Mouse (Mus musculus) T-cell, adult 2 months (primary cell): ENCODE measurements around the gene Brsk1.
A peak's percentile ranks its signal among the peaks of the same experiment; 100 is the strongest.

Experiments used
- DNase-seq: peaks from one replicate; pipeline ENCODE4 v3.0.0; 2022; ENCODE audit warnings: low spot score

Gene Brsk1

GRCm38 (mm10) chr7:4669156-4669555 is 21.2 kb upstream of the Brsk1 start:
- DNase-seq: no peak

DNA sequence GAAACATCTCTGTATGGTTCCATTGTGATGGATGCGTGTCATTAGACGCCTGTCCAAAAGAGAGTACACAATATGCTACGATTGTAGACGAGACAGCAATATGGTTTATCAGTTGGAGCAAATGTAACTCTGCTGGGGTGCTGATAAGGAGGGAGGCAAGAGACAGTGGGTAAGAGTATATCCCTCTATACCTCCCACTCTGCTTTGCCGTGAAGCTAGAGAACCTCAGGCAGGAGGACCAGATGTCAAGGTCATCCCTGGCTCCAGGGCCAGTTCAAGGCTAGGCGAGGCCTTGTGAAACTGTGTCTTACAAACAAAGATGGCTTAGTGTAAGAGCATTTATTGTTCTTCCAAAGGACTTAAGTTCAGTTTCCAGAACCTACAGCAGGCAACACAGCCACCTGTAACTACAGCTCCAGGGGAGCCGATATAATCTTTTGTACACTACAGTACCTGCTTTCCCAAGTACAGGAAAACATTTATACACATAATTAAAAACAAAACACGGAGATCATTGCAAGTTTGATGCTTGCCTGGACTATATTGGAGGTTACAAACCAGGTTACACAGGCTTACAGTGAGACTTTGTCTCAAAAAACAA is 19.6 kb upstream of the Brsk1 start:
- DNase-seq: no peak

GRCm38 (mm10) chr7:4671956-4672355 is 18.4 kb upstream of the Brsk1 start:
- DNase-seq: no peak

GRCm38 (mm10) chr7:4674114-4674731 is 16.2 kb upstream of the Brsk1 start:
- DNase-seq: peak; percentile 37

DNA sequence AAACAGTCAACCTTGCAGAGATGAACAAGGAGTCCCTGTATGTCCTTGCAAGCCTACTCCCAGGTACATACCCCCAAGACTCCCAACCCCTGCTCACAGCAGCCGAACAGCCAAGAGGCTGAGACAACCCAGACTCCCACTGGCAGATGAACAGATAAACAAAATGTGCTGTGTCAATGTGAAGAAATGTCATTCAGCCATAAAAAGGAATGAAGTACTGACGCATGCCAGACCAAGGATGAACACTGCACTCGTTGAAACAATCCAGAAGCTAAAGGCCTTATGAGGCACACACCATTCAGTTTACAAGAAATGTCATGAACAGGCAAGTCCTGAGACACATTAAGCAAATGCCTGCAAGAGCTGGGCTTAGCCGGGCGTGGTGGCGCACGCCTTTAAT is 15.2 kb upstream of the Brsk1 start:
- DNase-seq: no peak

GRCm38 (mm10) chr7:4683307-4683706 is 7.1 kb upstream of the Brsk1 start:
- DNase-seq: no peak

DNA sequence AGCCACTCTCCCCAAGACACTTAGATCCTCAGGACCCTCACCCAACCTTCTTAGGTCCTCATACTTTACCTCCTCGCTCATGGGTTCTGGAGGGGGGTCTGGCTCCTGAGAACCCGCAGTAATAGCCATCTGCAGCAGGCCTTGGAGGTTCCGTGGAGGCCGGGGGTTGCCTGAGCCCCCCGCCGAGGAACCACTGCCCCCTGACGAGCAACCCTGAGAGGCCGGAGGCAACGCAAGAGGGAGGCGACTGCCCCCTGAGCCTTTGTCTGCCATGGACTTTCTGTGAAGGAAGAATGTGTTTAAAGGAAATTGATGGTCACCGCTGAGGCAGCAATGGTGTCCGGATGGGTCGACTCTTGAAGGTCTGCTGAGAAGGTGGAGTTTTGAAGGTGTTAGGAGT is 6.2 kb upstream of the Brsk1 start:
- DNase-seq: no peak

DNA sequence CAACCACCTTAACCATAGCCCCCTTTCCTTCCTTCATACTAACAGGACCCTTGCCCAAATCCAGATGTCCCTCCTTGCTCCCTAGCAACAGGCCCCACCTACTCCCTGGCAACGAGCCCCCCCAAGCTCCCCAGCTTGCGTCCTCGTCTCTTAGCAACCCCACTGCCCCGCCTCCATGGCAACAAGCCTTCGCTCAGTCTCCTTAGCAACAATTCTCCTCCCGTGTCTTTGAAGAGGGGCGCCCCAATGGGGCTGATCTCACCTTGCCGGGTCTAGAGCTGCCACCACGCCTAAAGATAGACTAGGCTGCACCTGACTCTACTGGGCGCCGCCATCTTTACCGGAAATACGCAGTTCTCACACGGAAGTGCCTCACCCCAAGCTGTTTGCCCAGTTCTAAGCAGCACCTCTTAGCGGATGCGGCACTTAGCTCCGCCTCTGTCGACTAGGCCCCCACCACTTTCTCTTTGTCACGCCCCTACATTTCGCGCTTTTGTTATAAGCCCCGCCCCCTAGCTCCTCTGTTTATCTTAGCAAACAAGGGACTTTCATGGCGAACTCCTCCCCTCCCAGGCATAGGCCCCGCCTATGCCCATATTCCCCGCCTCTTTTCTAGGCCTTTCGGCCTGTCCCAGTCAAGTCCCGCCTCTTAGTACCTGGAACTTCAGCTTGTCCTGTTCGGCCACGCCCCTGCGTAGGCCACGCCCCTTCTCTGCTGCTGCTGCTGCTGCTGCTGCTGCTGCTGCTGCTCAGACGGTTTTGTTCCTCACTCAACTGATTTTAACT is 5.6 kb upstream of the Brsk1 start, which contains the start of gene Hspbp1:
Hspbp1 (minus strand) TSS at position 437 of the 786 bp plus-strand sequence.
- peak; percentile 98 for DNase-seq

DNA sequence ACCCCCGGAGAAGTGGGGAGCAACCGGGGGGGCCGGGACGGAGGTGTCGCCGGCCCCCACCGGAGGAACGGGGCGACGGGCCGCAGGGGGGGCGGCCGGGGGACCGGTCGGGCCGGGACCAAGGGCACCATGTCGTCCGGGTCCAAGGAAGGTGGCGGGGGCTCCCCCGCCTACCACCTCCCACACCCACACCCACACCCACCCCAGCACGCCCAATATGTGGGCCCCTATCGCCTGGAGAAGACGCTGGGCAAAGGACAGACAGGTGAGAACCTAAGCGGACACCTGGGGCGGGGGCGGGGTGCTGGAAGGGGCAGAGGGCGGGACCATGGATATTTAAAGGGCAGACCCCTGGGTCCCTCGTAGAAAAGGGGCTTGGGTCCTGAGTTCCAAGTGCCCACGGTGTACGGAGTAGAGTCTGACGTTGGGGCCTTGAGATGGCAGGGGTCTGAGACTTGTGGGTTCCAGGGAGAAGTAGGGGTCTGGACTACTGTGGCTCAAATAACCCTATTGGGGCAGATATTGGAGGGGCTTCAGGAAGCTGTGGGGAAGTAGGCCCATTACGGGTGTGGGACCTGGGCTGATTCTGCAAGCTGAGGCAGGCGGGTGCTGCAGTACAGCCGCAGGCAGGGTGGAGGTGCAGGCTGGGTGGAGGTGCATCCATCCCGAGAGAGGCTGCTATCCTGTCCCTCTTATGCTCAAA is 698 bp downstream of the Brsk1 start:
- no peak for DNase-seq

DNA sequence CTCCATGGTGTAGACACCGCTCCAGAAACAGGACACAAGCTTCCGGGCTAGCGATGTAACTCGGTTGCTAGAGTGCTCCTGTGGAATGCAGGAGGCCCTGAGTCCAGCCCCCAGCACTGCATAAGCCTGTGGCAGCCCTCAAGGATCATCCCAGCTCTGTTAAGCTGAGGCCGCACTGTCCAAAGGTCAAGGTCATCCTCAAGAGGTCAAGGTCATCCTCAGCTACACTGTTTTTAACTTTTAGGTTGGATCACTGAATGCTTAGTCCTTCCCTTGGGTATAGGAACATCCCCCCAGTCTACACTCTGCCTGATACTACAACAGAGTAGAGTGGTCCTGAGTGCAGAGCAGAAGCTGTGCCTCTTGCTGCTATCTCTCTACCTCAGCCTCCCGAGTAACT is 2.6 kb downstream of the Brsk1 start:
- no peak for DNase-seq

GRCm38 (mm10) chr7:4702334-4702733 is 11.9 kb downstream of the Brsk1 start:
- DNase-seq: no peak

DNA sequence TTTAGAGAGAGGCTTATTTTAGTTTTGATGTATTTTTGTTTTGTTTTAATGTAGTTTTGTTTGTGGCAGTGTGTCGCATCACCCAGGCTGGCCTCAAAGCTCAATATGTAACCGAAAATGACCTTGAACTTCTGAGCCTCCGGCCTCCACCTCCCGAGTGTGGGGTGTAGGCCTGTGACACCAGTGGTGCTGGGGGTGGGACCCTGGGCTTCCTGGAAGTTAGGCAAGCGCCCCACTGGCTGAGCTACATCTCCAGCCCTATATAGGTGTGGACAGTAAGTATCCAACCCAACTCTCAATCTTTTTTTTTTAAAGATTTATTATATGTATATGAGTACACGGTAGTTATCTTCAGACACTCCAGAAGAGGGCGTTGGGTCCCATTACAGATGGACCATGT is 12.8 kb downstream of the Brsk1 start:
- no peak for DNase-seq

DNA sequence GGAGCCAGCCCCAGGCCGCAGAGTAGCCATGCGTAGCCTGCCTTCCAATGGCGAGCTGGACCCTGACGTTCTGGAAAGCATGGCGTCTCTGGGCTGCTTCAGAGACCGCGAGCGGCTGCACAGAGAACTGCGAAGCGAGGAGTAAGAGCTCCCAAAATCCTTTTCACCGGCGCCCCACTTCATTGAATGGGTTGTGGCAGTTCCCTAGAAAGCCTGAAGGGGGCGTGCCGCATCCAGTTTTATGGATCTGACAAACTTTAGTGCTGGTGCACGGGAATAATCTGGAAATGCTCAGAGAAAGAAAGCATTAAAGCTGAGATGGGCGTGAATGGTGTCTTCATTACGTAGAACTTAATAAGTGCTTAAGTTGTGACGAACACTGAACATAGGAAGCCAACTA is 14.7 kb downstream of the Brsk1 start:
- DNase-seq: peak; percentile 25

DNA sequence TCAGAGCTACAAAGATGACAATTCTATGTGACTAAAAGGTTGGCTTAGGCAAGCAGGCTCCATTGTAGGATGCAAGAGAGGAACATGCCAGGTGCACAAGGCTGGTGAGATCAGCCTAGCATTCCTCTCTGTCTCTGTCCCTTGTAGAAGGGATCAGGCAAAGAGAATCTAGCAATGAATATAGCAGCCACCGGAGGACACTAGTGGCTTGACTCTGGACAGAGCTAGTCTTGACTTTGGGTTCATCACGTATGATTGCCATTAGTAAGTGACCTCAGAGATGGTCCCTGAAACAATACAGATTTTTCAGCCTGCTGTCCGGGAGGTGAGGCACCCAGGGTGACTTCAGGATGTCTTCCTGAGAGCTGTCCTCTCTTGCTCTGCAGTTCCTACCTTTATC is 22.2 kb downstream of the Brsk1 start:
- DNase-seq: no peak

- DNase-seq: no peak
Measured at GRCm38 (mm10) chr7:4716955-4717354, 26.6 kb downstream of the Brsk1 start.

DNA sequence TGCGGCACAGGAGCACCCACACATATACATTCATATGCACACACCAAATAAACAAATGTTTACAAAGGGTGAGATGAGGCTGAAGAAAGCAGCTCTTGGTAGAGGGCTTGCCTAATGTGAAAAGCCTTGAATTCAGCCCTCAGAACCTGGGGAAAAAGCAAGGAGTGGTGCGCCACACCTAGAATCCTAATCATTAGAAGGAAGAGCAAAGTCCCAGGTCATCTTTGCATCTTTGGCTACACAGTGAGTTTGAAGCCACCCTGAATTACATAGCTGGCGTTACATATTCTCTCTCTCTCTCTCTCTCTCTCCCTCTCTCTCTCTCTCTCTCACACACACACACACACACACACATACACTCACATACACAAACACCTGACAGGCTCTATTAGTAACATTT is 28.9 kb downstream of the Brsk1 start:
- DNase-seq: no peak

DNA sequence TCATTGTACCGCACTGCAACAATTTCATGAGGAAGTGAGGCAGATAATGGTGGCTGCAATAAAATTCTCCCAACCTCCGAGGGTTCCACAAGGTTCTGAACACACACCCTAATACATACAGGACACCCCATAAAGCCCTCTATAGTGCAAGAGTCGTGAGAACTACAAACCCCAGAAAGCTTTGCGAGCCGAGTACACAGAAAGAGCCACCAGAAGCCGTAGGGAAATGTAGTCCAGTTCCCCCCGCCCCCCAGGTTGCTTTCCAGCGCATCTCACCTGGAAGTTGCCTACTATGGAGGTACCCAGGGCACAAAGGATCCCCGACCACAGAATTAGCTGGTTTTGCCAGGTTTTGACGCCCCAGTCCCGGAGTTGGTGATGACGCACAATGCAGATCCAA is 33.1 kb downstream of the Brsk1 start:
- DNase-seq: peak; percentile 17

- no peak for DNase-seq
Measured at GRCm38 (mm10) chr7:4724359-4724758, 34.0 kb downstream of the Brsk1 start.

GRCm38 (mm10) chr7:4725169-4725568 is 34.8 kb downstream of the Brsk1 start, which contains the start of gene Tmem150b:
Tmem150b (minus strand) TSS chr7:4725249.
- DNase-seq: no peak

DNA sequence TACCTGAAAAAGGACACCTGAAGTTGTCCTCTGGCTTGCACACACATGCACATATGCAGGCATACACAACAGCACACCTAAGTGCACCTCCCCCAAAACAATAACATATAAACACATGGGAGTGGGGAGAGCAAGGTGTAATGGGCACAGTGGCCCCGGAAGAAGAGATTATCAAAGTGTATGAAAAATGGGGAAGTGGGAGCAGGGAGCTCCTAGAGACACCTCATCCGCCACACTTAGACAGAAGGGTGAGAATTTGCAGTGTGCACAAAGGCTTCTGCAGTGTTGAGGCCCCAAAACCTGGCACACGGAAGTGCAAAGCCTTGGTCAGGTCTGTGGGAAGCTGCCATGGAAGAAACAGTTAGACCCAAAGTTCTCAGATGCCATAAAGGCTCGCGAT is 40.7 kb downstream of the Brsk1 start:
- DNase-seq: no peak

- no peak for DNase-seq
Measured at GRCm38 (mm10) chr7:4732968-4733392, 42.6 kb downstream of the Brsk1 start.

GRCm38 (mm10) chr7:4739041-4739543 is 48.7 kb downstream of the Brsk1 start:
- no peak for DNase-seq
